Mouse (Mus musculus): ENCODE measurements around the gene Tal1. TPM values are rescaled to one million over a fixed set of nuclear protein-coding genes. Genes with fewer than 3 reads are reported as not detected.

Gene Tal1
- polyA plus RNA-seq, 1 experiment from 2014 or later: 0.25 TPM

GRCm38 (mm10) chr4:115060753-115061152, 4.5 kb downstream of the Tal1 start:
- no peaks in the 10 kb centered on the region for H3K36me3 ChIP-seq (ENCODE audit: control insufficient read depth, insufficient read depth)
- H3K4me2 ChIP-seq (ENCODE audit: low read length): no peak overlapping the region
- no peak overlapping the region for H3K4me3 ChIP-seq (replicated peaks; ENCODE audit: low read length)
- ATAC-seq: no peak
- no peak overlapping the region for H3K27ac ChIP-seq (ENCODE audit: low read length)
- 7% methylated on average over 3 of the region's 3 CpGs for WGBS
- H3K27me3 ChIP-seq (replicated peaks; ENCODE audit: control insufficient read depth, insufficient read depth, low read length): peaks cover 70% of the 10 kb centered on the region
- H3K9ac ChIP-seq (replicated peaks; ENCODE audit: low read depth, low read length): no peak overlapping the region
- peaks cover 25% of the 10 kb centered on the region for H3K4me1 ChIP-seq (replicated peaks; ENCODE audit: control insufficient read depth, insufficient read depth, low read length)
- no peaks in the 10 kb centered on the region for H3K9me3 ChIP-seq (ENCODE audit: control insufficient read depth, low read length)

- peaks cover 15% of the 10 kb centered on the region for H3K4me1 ChIP-seq (replicated peaks; ENCODE audit: control insufficient read depth, insufficient read depth, low read length)
- no peak for ATAC-seq
- H3K27me3 ChIP-seq (replicated peaks; ENCODE audit: control insufficient read depth, insufficient read depth, low read length): peaks cover 72% of the 10 kb centered on the region
- H3K36me3 ChIP-seq (ENCODE audit: control insufficient read depth, insufficient read depth): no peaks in the 10 kb centered on the region
- peak overlapping the region; percentile 64; the same call in 1 of the 2 replicates for H3K9ac ChIP-seq (replicated peaks; ENCODE audit: low read depth, low read length)
- no peak overlapping the region for H3K27ac ChIP-seq (ENCODE audit: low read length)
- H3K9me3 ChIP-seq (ENCODE audit: control insufficient read depth, low read length): no peaks in the 10 kb centered on the region
- H3K4me3 ChIP-seq (replicated peaks; ENCODE audit: low read length): peak overlapping the region; percentile 52
- 0% methylated on average over 9 of the region's 9 CpGs for WGBS
- peak overlapping the region; percentile 95 for H3K4me2 ChIP-seq (ENCODE audit: low read length)
These were observed 6.3 kb downstream of the Tal1 start for GRCm38 (mm10) chr4:115062540-115062874.

GRCm38 (mm10) chr4:115062875-115063517, 6.8 kb downstream of the Tal1 start:
- Histone ChIP-seq H3K9me3 (ENCODE audit: control insufficient read depth, low read length) (no peaks in the 10 kb centered on the region), H3K36me3 (ENCODE audit: control insufficient read depth, insufficient read depth) (no peaks in the 10 kb centered on the region), H3K4me3 (replicated peaks; ENCODE audit: low read length) (peak overlapping the region; percentile 52), H3K27ac (ENCODE audit: low read length) (no peak overlapping the region), H3K27me3 (replicated peaks; ENCODE audit: control insufficient read depth, insufficient read depth, low read length) (peaks cover 72% of the 10 kb centered on the region), H3K4me1 (replicated peaks; ENCODE audit: control insufficient read depth, insufficient read depth, low read length) (peaks cover 14% of the 10 kb centered on the region), H3K9ac (replicated peaks; ENCODE audit: low read depth, low read length) (peak overlapping the region; percentile 64), H3K4me2 (ENCODE audit: low read length) (peak overlapping the region; percentile 95)
- ATAC-seq: peak; percentile 88
- under 1% methylated on average over 56 of the region's 58 CpGs for WGBS

- H3K27me3 ChIP-seq (replicated peaks; ENCODE audit: control insufficient read depth, insufficient read depth, low read length): peaks cover 73% of the 10 kb centered on the region
- WGBS: 1% methylated on average over 31 of the region's 31 CpGs
- ATAC-seq: peak; percentile 27; the same call in 1 of the 2 replicates
- H3K4me2 ChIP-seq (ENCODE audit: low read length): peak overlapping the region; percentile 95
- H3K27ac ChIP-seq (ENCODE audit: low read length): no peak overlapping the region
- H3K36me3 ChIP-seq (ENCODE audit: control insufficient read depth, insufficient read depth): no peaks in the 10 kb centered on the region
- H3K4me3 ChIP-seq (replicated peaks; ENCODE audit: low read length): peak overlapping the region; percentile 52
- peak overlapping the region; percentile 64 for H3K9ac ChIP-seq (replicated peaks; ENCODE audit: low read depth, low read length)
- no peaks in the 10 kb centered on the region for H3K9me3 ChIP-seq (ENCODE audit: control insufficient read depth, low read length)
- H3K4me1 ChIP-seq (replicated peaks; ENCODE audit: control insufficient read depth, insufficient read depth, low read length): peaks cover 14% of the 10 kb centered on the region
These were observed 7.5 kb downstream of the Tal1 start for GRCm38 (mm10) chr4:115063518-115064239.

- H3K27me3 ChIP-seq (replicated peaks; ENCODE audit: control insufficient read depth, insufficient read depth, low read length): peaks cover 3% of the 10 kb centered on the region
- H3K27ac ChIP-seq (ENCODE audit: low read length): no peak overlapping the region
- ATAC-seq: no peak
- no peaks in the 10 kb centered on the region for H3K36me3 ChIP-seq (ENCODE audit: control insufficient read depth, insufficient read depth)
- H3K9me3 ChIP-seq (ENCODE audit: control insufficient read depth, low read length): no peaks in the 10 kb centered on the region
- H3K4me2 ChIP-seq (ENCODE audit: low read length): no peak overlapping the region
- WGBS: 46% methylated on average over 1 of the region's 1 CpGs
- no peaks in the 10 kb centered on the region for H3K4me1 ChIP-seq (replicated peaks; ENCODE audit: control insufficient read depth, insufficient read depth, low read length)
- H3K4me3 ChIP-seq (replicated peaks; ENCODE audit: low read length): no peak overlapping the region
- H3K9ac ChIP-seq (replicated peaks; ENCODE audit: low read depth, low read length): no peak overlapping the region
These were observed 15.4 kb downstream of the Tal1 start for GRCm38 (mm10) chr4:115071668-115072067.

- ATAC-seq: no peak
- Histone ChIP-seq H3K36me3 (ENCODE audit: control insufficient read depth, insufficient read depth) (no peaks in the 10 kb centered on the region), H3K4me1 (replicated peaks; ENCODE audit: control insufficient read depth, insufficient read depth, low read length) (peaks cover 11% of the 10 kb centered on the region)
These were observed 18.6 kb downstream of the Tal1 start for GRCm38 (mm10) chr4:115074789-115075188.

GRCm38 (mm10) chr4:115075204-115075915, 19.1 kb downstream of the Tal1 start:
- Histone ChIP-seq H3K4me2 (ENCODE audit: low read length) (no peak overlapping the region), H3K9me3 (ENCODE audit: control insufficient read depth, low read length) (no peaks in the 10 kb centered on the region), H3K36me3 (ENCODE audit: control insufficient read depth, insufficient read depth) (no peaks in the 10 kb centered on the region), H3K27ac (ENCODE audit: low read length) (no peak overlapping the region), H3K27me3 (replicated peaks; ENCODE audit: control insufficient read depth, insufficient read depth, low read length) (no peaks in the 10 kb centered on the region), H3K4me3 (replicated peaks; ENCODE audit: low read length) (no peak overlapping the region), H3K4me1 (replicated peaks; ENCODE audit: control insufficient read depth, insufficient read depth, low read length) (peaks cover 11% of the 10 kb centered on the region), H3K9ac (replicated peaks; ENCODE audit: low read depth, low read length) (no peak overlapping the region)
- ATAC-seq: no peak
- WGBS: 50% methylated on average over 3 of the region's 3 CpGs

More at GRCm38 (mm10) chr4:115074789-115075188, 18.6 kb downstream of the Tal1 start:
- 85% methylated on average over 1 of the region's 1 CpGs for WGBS
- H3K4me2 ChIP-seq (ENCODE audit: low read length): no peak overlapping the region
- no peaks in the 10 kb centered on the region for H3K27me3 ChIP-seq (replicated peaks; ENCODE audit: control insufficient read depth, insufficient read depth, low read length)
- H3K9ac ChIP-seq (replicated peaks; ENCODE audit: low read depth, low read length): no peak overlapping the region
- no peak overlapping the region for H3K27ac ChIP-seq (ENCODE audit: low read length)
- no peaks in the 10 kb centered on the region for H3K9me3 ChIP-seq (ENCODE audit: control insufficient read depth, low read length)
- H3K4me3 ChIP-seq (replicated peaks; ENCODE audit: low read length): no peak overlapping the region

- Histone ChIP-seq H3K4me3 (replicated peaks; ENCODE audit: low read length) (no peak overlapping the region), H3K9ac (replicated peaks; ENCODE audit: low read depth, low read length) (peak overlapping the region; percentile 27; the same call in 1 of the 2 replicates), H3K27me3 (replicated peaks; ENCODE audit: control insufficient read depth, insufficient read depth, low read length) (no peaks in the 10 kb centered on the region), H3K36me3 (ENCODE audit: control insufficient read depth, insufficient read depth) (no peaks in the 10 kb centered on the region), H3K9me3 (ENCODE audit: control insufficient read depth, low read length) (no peaks in the 10 kb centered on the region), H3K27ac (ENCODE audit: low read length) (no peak overlapping the region), H3K4me2 (ENCODE audit: low read length) (no peak overlapping the region), H3K4me1 (replicated peaks; ENCODE audit: control insufficient read depth, insufficient read depth, low read length) (peaks cover 11% of the 10 kb centered on the region)
- 8% methylated on average over 10 of the region's 10 CpGs for WGBS
- ATAC-seq: peak; percentile 87
These were observed 22.9 kb downstream of the Tal1 start for GRCm38 (mm10) chr4:115078892-115079820.

All from forebrain, embryonic 16.5 days (tissue).